Mouse (Mus musculus) olfactory bulb, adult 2 months (tissue): ENCODE results near the gene Peg10. TPM values are rescaled to one million over a fixed set of nuclear protein-coding genes. Genes with fewer than 3 reads are reported as not detected.
"Not testable (repeated sequence)": the region's sequence is repeated elsewhere in the genome, so short reads cannot be mapped to it uniquely, and the experiment has no call there.

ENCODE experiments used
- H3K27ac ChIP-seq: fragments of 200-500 bp; 2 replicates; pipeline ENCODE4 v1.5.1; 2012; ENCODE audit warnings: low read depth, low read length; ENCODE audit not compliant: insufficient read depth
- H3K4me1 ChIP-seq: fragments of 200-500 bp; 2 replicates; pipeline ENCODE4 v1.6.1; 2012; ENCODE audit warnings: low read length; ENCODE audit not compliant: control insufficient read depth, insufficient read depth
- H3K4me3 ChIP-seq: fragments of 200-500 bp; 2 replicates; pipeline ENCODE4 v1.5.1; 2012; ENCODE audit warnings: mild to moderate bottlenecking, low read depth, low read length, moderate library complexity; ENCODE audit not compliant: insufficient read depth
- CTCF ChIP-seq: fragments of 200-500 bp; IDR thresholded peaks from 2 replicates; pipeline ENCODE4 v1.5.1; 2012; ENCODE audit warnings: low read depth, mild to moderate bottlenecking, low read length, moderate library complexity; ENCODE audit not compliant: insufficient read depth
- POLR2A ChIP-seq: fragments of 200-500 bp; IDR thresholded peaks from 2 replicates; pipeline ENCODE4 v1.6.1; 2012; ENCODE audit warnings: mild to moderate bottlenecking, low read depth, low read length, moderate library complexity; ENCODE audit not compliant: insufficient read depth
- whole genome bisulfite sequencing: fragments of 180-500 bp; shearing (Covaris S2); methylation state at CpG from one replicate; pipeline ENCODE4 v1.1.7; 2018; 5-methylcytosine and 5-hydroxymethylcytosine counted together
- polyA plus RNA-seq: library from polyadenylated mRNA; stranded (reverse); fragments of >200 nt; gene quantifications from 2 replicates; pipeline ENCODE4 v1.2.4, GENCODE M21; 2012; ENCODE audit warnings: low replicate concordance; ENCODE audit not compliant: missing spikeins, insufficient read depth, insufficient read length

Peg10 gene
- polyA plus RNA-seq, 1 experiment = not detected

- 55% methylated on average over 22 of the region's 22 CpGs for WGBS
- Histone ChIP-seq H3K4me1 (peaks cover 4% of the 10 kb centered on the region; the same call in 1 of the 2 replicates), H3K4me3 (peak overlapping the region; percentile 52), H3K27ac (peak overlapping the region; percentile 65)
- TF ChIP-seq POLR2A = no peak
- TF ChIP-seq CTCF = no peak
Observed at GRCm38 (mm10) chr6:4746036-4746695, 940 bp upstream of the Peg10 start.

GRCm38 (mm10) chr6:4747677-4748505, 785 bp downstream of the Peg10 start:
- peak overlapping the region; percentile 54 for H3K4me3 ChIP-seq
- TF ChIP-seq POLR2A (no peak), CTCF (no peak)
- WGBS = 58% methylated on average over 71 of the region's 71 CpGs
- H3K27ac ChIP-seq = no peak overlapping the region
- peaks cover 4% of the 10 kb centered on the region; the same call in 1 of the 2 replicates for H3K4me1 ChIP-seq

GRCm38 (mm10) chr6:4748506-4748961, 1.4 kb downstream of the Peg10 start:
- Histone ChIP-seq H3K4me1 (peaks cover 4% of the 10 kb centered on the region; the same call in 1 of the 2 replicates), H3K27ac (no peak overlapping the region), H3K4me3 (peak overlapping the region; percentile 54)
- TF ChIP-seq POLR2A = no peak
- TF ChIP-seq CTCF = no peak
- WGBS = 51% methylated on average over 15 of the region's 15 CpGs

- peaks cover 4% of the 10 kb centered on the region; the same call in 1 of the 2 replicates for H3K4me1 ChIP-seq
- TF ChIP-seq CTCF (no peak), POLR2A (no peak)
- no peak overlapping the region for H3K27ac ChIP-seq
- 54% methylated on average over 21 of the region's 22 CpGs for WGBS
- H3K4me3 ChIP-seq = peak overlapping the region; percentile 54
Observed at GRCm38 (mm10) chr6:4749091-4749490, 2.0 kb downstream of the Peg10 start.

- no peak overlapping the region for H3K4me3 ChIP-seq
- H3K27ac ChIP-seq = no peak overlapping the region
- WGBS = 84% methylated on average over 4 of the region's 4 CpGs
- H3K4me1 ChIP-seq = peaks cover 4% of the 10 kb centered on the region; the same call in 1 of the 2 replicates
- no peak for TF ChIP-seq CTCF
- TF ChIP-seq POLR2A = no peak
Observed at GRCm38 (mm10) chr6:4751355-4751754, 4.2 kb downstream of the Peg10 start.

GRCm38 (mm10) chr6:4754286-4754685, 7.2 kb downstream of the Peg10 start:
- Histone ChIP-seq H3K4me1 (no peaks in the 10 kb centered on the region), H3K27ac (no peak overlapping the region), H3K4me3 (no peak overlapping the region)
- 98% methylated on average over 10 of the region's 10 CpGs for WGBS
- TF ChIP-seq CTCF (no peak), POLR2A (no peak)

- TF ChIP-seq CTCF = no peak
- no peak for TF ChIP-seq POLR2A
- no peaks in the 10 kb centered on the region for H3K4me1 ChIP-seq
- H3K27ac ChIP-seq = no peak overlapping the region
- H3K4me3 ChIP-seq = no peak overlapping the region
- WGBS = 97% methylated on average over 16 of the region's 16 CpGs
Observed at GRCm38 (mm10) chr6:4754886-4755285, 7.8 kb downstream of the Peg10 start.

- H3K27ac ChIP-seq, H3K4me1 ChIP-seq, H3K4me3 ChIP-seq: not testable (repeated sequence)
- WGBS = 40% methylated on average over 3 of the region's 3 CpGs
Observed at GRCm38 (mm10) chr6:4761415-4762142, 14.5 kb downstream of the Peg10 start.
